Mouse (Mus musculus) kidney, embryonic 16.5 days (tissue): ENCODE data around the gene Ranbp9. TPM values are rescaled to one million over a fixed set of nuclear protein-coding genes. Genes with fewer than 3 reads are reported as not detected.

Experiments
- ATAC-seq: fragments of 200-750 bp; cut with Nextera tagmentation; 2 replicates; pipeline ENCODE4 v1.8.0; 2017; ENCODE audit warnings: moderate TSS enrichment; ENCODE audit not compliant: low FRiP score, low TSS enrichment
- H3K27ac ChIP-seq: fragments of 300-500 bp; sonication (generic); 2 replicates; pipeline ENCODE4 v1.5.1; 2014; ENCODE audit warnings: low read length
- H3K27me3 ChIP-seq: fragments of 300-500 bp; sonication (generic); 2 replicates; pipeline ENCODE4 v1.6.1; 2014; ENCODE audit warnings: low read length, control low read depth, mixed read lengths; ENCODE audit not compliant: insufficient read depth
- H3K36me3 ChIP-seq: fragments of 300-500 bp; sonication (generic); 2 replicates; pipeline ENCODE4 v1.6.1; 2014; ENCODE audit warnings: low read length, control low read depth, mixed read lengths; ENCODE audit not compliant: insufficient read depth
- H3K4me1 ChIP-seq: fragments of 300-500 bp; sonication (generic); 2 replicates; pipeline ENCODE4 v1.6.1; 2014; ENCODE audit warnings: low read length, control low read depth, mixed read lengths; ENCODE audit not compliant: insufficient read depth
- H3K4me2 ChIP-seq: fragments of 300-500 bp; sonication (generic); replicated peaks from 2 replicates; pipeline ENCODE4 v1.6.1; 2014; ENCODE audit warnings: low read depth, low read length
- H3K4me3 ChIP-seq: fragments of 300-500 bp; sonication (generic); 2 replicates; pipeline ENCODE4 v1.5.1; 2014; ENCODE audit warnings: mild to moderate bottlenecking, low read length
- H3K9ac ChIP-seq: fragments of 300-500 bp; sonication (generic); replicated peaks from 2 replicates; pipeline ENCODE4 v1.6.1; 2014; ENCODE audit warnings: low read length
- H3K9me3 ChIP-seq: fragments of 300-500 bp; sonication (generic); 2 replicates; pipeline ENCODE4 v1.6.1; 2016; ENCODE audit warnings: low read length, control low read depth
- WGBS: fragments of 180-500 bp; shearing (Covaris S2); extraction: QIAGEN DNeasy Blood & Tissue Kit; methylation state at CpG from one replicate; pipeline ENCODE4 v1.1.7; 2014; 5-methylcytosine and 5-hydroxymethylcytosine counted together
- polyA plus RNA-seq: library from polyadenylated mRNA; unstranded; fragments of >200 nt; fragmentation: Nextera tagmentation; extraction: Ambion mirVana; gene quantifications from 2 replicates; pipeline ENCODE4 v1.2.1, GENCODE M21; 2015

Ranbp9 gene
- polyA plus RNA-seq, 1 experiment from 2014 or later: 9.1 TPM

GRCm38 (mm10) chr13:43362353-43362752, 118.7 kb downstream of the Ranbp9 start:
- H3K27me3 ChIP-seq: no peaks in the 10 kb centered on the region
- no peaks in the 10 kb centered on the region for H3K9me3 ChIP-seq
- 69% methylated on average over 9 of the region's 9 CpGs for WGBS
- peaks cover 5% of the 10 kb centered on the region; the same call in 1 of the 2 replicates for H3K4me1 ChIP-seq
- no peak for ATAC-seq
- no peak overlapping the region for H3K4me3 ChIP-seq
- H3K4me2 ChIP-seq: no peak overlapping the region
- H3K9ac ChIP-seq: no peak overlapping the region
- no peak overlapping the region for H3K27ac ChIP-seq
- no peaks in the 10 kb centered on the region for H3K36me3 ChIP-seq

GRCm38 (mm10) chr13:43360534-43360933, 120.5 kb downstream of the Ranbp9 start:
- no peaks in the 10 kb centered on the region for H3K9me3 ChIP-seq
- 70% methylated on average over 6 of the region's 6 CpGs for WGBS
- H3K36me3 ChIP-seq: no peaks in the 10 kb centered on the region
- H3K4me3 ChIP-seq: no peak overlapping the region
- no peak for ATAC-seq
- H3K4me1 ChIP-seq: no peaks in the 10 kb centered on the region
- no peak overlapping the region for H3K4me2 ChIP-seq
- H3K27ac ChIP-seq: no peak overlapping the region
- no peak overlapping the region for H3K9ac ChIP-seq
- no peaks in the 10 kb centered on the region for H3K27me3 ChIP-seq

GRCm38 (mm10) chr13:43356346-43357125, 124.5 kb downstream of the Ranbp9 start:
- Histone ChIP-seq H3K27ac (no peak overlapping the region), H3K4me1 (no peaks in the 10 kb centered on the region), H3K4me2 (no peak overlapping the region), H3K27me3 (no peaks in the 10 kb centered on the region), H3K9ac (no peak overlapping the region), H3K36me3 (no peaks in the 10 kb centered on the region), H3K9me3 (no peaks in the 10 kb centered on the region), H3K4me3 (no peak overlapping the region)
- no peak for ATAC-seq
- WGBS: 90% methylated on average over 14 of the region's 14 CpGs

GRCm38 (mm10) chr13:43354362-43354761, 126.7 kb downstream of the Ranbp9 start:
- WGBS: 60% methylated on average over 12 of the region's 12 CpGs
- Histone ChIP-seq H3K27me3 (no peaks in the 10 kb centered on the region), H3K9ac (no peak overlapping the region), H3K4me1 (no peaks in the 10 kb centered on the region), H3K4me2 (no peak overlapping the region), H3K9me3 (no peaks in the 10 kb centered on the region), H3K36me3 (no peaks in the 10 kb centered on the region), H3K27ac (no peak overlapping the region), H3K4me3 (no peak overlapping the region)
- ATAC-seq: no peak

GRCm38 (mm10) chr13:43353356-43353755, 127.7 kb downstream of the Ranbp9 start:
- Histone ChIP-seq H3K27me3 (no peaks in the 10 kb centered on the region), H3K9me3 (no peaks in the 10 kb centered on the region), H3K4me2 (no peak overlapping the region), H3K27ac (no peak overlapping the region), H3K4me1 (no peaks in the 10 kb centered on the region), H3K4me3 (no peak overlapping the region), H3K9ac (no peak overlapping the region), H3K36me3 (no peaks in the 10 kb centered on the region)
- no peak for ATAC-seq
- 58% methylated on average over 4 of the region's 4 CpGs for WGBS

Other genes with a start within 250 kb of the Ranbp9 start
- 0.24 and 0.36 TPM in 2 replicates for gene Gfod1, start 177.1 kb downstream of the Ranbp9 start, polyA plus RNA-seq
- 19.6 TPM in 2 replicates for gene Sirt5, start 115.8 kb downstream of the Ranbp9 start, polyA plus RNA-seq
- 97.7 and 106 TPM in 2 replicates for gene Nol7, start 82.9 kb downstream of the Ranbp9 start, polyA plus RNA-seq
- 22.2 and 23.0 TPM in 2 replicates for gene Mcur1, start 78.9 kb upstream of the Ranbp9 start, polyA plus RNA-seq
- gene Rnf182, start 134.4 kb upstream of the Ranbp9 start, polyA plus RNA-seq: 1.6 and 3.2 TPM in 2 replicates